Mouse (Mus musculus): ENCODE results near the gene Olfr115. TPM values are rescaled to one million over a fixed set of nuclear protein-coding genes. Genes with fewer than 3 reads are reported as not detected.

Gene Olfr115
- polyA plus RNA-seq (2014; fragmentation: Illumina TruSeq; extraction: RNeasy Lipid Tissue Mini Kit (QIAGEN cat#74804); ENCODE audit: low replicate concordance): not detected

DNA sequence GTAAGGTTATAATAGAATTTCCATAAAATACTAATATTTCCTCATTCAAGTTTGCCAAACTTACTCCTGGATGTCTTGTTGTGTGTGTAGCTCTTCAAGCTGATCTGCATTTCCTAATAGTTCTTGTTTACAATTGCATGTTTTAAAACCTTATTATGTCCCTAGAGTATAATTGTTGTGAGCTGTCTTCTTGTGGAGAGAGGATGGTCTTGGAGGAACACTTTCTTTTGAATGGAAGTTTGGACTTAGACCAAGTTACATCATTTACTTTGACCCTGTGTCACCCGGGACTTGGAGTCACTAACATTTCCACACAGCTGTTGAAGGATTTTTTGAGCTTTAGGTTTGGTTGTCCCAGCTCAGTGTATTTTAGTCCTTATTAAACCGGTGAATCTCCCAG lies at the start of gene Olfr115, which contains the start of gene Olfr116:
Gene Olfr115 (minus strand): TSS at position 101 of the 400 bp plus-strand sequence.
Gene Olfr116 (minus strand): TSS at position 191 of the 400 bp plus-strand sequence.

DNA sequence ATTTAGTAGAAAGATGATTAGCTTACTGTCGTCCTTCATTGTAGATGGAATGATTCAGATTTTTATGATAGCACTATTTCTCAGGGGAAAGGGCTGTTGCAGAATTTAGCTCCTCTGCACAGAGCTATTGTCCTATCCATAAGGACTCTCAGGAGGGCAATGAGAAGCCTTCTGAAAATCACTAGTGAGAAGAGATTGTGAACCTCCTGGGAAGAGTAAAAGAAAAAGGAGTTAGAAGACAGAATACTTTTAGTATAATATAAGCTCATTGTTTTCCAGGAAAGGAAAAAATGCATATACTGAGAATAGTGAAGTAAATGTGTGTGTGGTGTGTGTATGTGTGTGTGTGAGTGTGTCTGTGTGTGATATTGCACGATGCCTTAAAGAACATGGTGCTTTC lies 39.8 kb upstream of the Olfr115 start, which contains the start of gene Olfr118:
Gene Olfr118 (plus strand): TSS at position 301 of the 400 bp plus-strand sequence.

DNA sequence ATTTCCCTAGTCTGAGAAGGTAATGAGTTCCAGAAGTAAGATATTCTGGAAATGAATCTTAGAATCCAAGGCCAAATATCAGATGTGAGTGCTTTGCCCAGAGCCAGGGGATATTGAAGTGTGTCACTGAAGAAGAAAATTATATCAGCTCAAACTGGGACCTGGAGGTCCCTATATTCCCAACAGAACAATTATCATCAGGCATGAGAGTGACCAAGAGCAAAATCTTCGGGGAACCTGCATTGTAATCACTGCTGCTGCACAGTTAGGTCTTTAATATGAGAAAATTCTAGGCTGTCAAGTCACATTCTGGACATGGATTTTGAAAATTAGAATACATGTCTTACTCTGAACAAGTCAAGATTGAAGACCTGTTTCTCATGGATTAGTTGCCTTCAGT lies 36.8 kb upstream of the Olfr115 start, which contains the start of gene Olfr117:
Gene Olfr117 (minus strand): TSS at position 101 of the 400 bp plus-strand sequence.

DNA sequence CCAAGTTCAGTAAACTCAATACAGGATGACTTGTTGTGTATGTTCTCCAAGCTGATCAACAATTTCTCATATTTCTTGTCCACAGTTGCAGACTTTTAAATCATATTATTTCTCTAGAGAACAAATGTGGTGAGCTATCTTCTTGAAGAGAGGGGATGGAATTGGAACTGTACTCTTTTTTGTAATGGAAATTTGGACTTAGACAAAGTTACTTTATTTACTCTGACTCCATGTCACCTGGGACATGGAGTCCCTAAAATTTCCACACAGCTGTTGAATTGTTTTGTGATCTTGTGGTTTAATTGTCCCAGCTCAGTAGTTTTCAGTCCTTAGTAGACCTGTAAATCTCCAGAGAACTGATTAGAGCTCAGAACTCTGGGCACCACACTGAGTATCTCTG lies 34.3 kb downstream of the Olfr115 start, which contains the start of gene Olfr114:
Gene Olfr114 (minus strand): TSS at position 101 of the 400 bp plus-strand sequence.

DNA sequence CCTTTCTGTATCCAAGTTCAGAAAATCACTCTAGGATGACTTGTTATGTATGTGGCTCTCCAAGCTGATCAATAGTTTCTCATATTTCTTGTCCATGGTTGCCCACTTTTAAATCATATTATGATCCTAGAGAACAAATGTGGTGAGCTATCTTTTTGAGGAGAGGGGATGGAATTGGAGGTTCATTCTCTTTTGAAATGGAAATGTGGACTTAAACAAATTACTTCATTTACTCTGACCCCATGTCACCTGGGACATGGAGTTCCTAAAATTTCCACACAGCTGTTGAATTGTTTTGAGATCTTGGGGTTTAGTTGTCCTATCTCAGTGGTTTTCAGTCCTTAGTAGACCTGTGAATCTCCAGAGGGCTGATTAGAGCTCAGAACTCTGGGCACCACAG lies 49.3 kb downstream of the Olfr115 start, which contains the start of gene Olfr113:
Gene Olfr113 (minus strand): TSS at position 101 of the 400 bp plus-strand sequence.

DNA sequence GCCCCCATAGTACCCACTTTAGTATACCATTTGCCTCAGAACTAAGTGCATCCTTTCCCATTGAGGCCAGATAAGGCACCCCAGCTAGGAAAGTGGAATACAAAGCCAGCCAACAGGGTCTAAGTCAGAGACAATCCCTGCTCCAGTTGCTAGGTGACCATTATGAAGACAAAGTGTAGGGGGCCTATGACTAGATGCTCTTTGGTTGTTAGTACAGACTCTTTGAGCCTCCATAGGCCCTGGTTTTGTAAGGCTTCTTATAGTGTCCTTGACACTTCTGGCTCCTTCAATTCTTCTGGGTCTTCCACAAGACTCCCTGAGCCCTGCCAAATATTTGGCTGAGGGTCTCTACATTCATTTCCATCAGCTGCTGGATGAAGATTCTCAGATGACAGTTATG lies 57.6 kb downstream of the Olfr115 start, which contains the start of gene Olfr112:
Gene Olfr112 (minus strand): TSS at position 101 of the 400 bp plus-strand sequence.

Other genes starting within 250 kb of the Olfr115 start
- not detected for gene Olfr105-ps, start 248.1 kb downstream of the Olfr115 start, polyA plus RNA-seq (2014; fragmentation: Illumina TruSeq; extraction: RNeasy Lipid Tissue Mini Kit (QIAGEN cat#74804); ENCODE audit: low replicate concordance)
- gene Olfr106-ps, start 236.7 kb downstream of the Olfr115 start, polyA plus RNA-seq (2014; fragmentation: Illumina TruSeq; extraction: RNeasy Lipid Tissue Mini Kit (QIAGEN cat#74804); ENCODE audit: low replicate concordance): not detected
- gene Olfr107, start 227.9 kb downstream of the Olfr115 start, polyA plus RNA-seq (2014; fragmentation: Illumina TruSeq; extraction: RNeasy Lipid Tissue Mini Kit (QIAGEN cat#74804); ENCODE audit: low replicate concordance): not detected
- gene Olfr108, start 181.6 kb downstream of the Olfr115 start, polyA plus RNA-seq (2014; fragmentation: Illumina TruSeq; extraction: RNeasy Lipid Tissue Mini Kit (QIAGEN cat#74804); ENCODE audit: low replicate concordance): not detected
- gene Olfr109, start 168.2 kb downstream of the Olfr115 start, polyA plus RNA-seq (2014; fragmentation: Illumina TruSeq; extraction: RNeasy Lipid Tissue Mini Kit (QIAGEN cat#74804); ENCODE audit: low replicate concordance): not detected
- 4.4 TPM for gene H2-M2, start 143.6 kb downstream of the Olfr115 start, polyA plus RNA-seq (2014; fragmentation: Illumina TruSeq; extraction: RNeasy Lipid Tissue Mini Kit (QIAGEN cat#74804); ENCODE audit: low replicate concordance)
- gene Olfr110, start 134.6 kb downstream of the Olfr115 start, polyA plus RNA-seq (2014; fragmentation: Illumina TruSeq; extraction: RNeasy Lipid Tissue Mini Kit (QIAGEN cat#74804); ENCODE audit: low replicate concordance): not detected
- 0.45 TPM for gene Olfr111, start 119.1 kb downstream of the Olfr115 start, polyA plus RNA-seq (2014; fragmentation: Illumina TruSeq; extraction: RNeasy Lipid Tissue Mini Kit (QIAGEN cat#74804); ENCODE audit: low replicate concordance)
- not detected for gene Olfr112, start 57.7 kb downstream of the Olfr115 start, polyA plus RNA-seq (2014; fragmentation: Illumina TruSeq; extraction: RNeasy Lipid Tissue Mini Kit (QIAGEN cat#74804); ENCODE audit: low replicate concordance)
- gene Olfr113, start 49.4 kb downstream of the Olfr115 start, polyA plus RNA-seq (2014; fragmentation: Illumina TruSeq; extraction: RNeasy Lipid Tissue Mini Kit (QIAGEN cat#74804); ENCODE audit: low replicate concordance): not detected
- not detected for gene Olfr114, start 34.4 kb downstream of the Olfr115 start, polyA plus RNA-seq (2014; fragmentation: Illumina TruSeq; extraction: RNeasy Lipid Tissue Mini Kit (QIAGEN cat#74804); ENCODE audit: low replicate concordance)
- gene Olfr116, start 90 bp upstream of the Olfr115 start, polyA plus RNA-seq (2014; fragmentation: Illumina TruSeq; extraction: RNeasy Lipid Tissue Mini Kit (QIAGEN cat#74804); ENCODE audit: low replicate concordance): not detected
- not detected for gene Olfr117, start 36.7 kb upstream of the Olfr115 start, polyA plus RNA-seq (2014; fragmentation: Illumina TruSeq; extraction: RNeasy Lipid Tissue Mini Kit (QIAGEN cat#74804); ENCODE audit: low replicate concordance)
- not detected for gene Olfr118, start 39.9 kb upstream of the Olfr115 start, polyA plus RNA-seq (2014; fragmentation: Illumina TruSeq; extraction: RNeasy Lipid Tissue Mini Kit (QIAGEN cat#74804); ENCODE audit: low replicate concordance)
- not detected for gene Olfr119, start 69.5 kb upstream of the Olfr115 start, polyA plus RNA-seq (2014; fragmentation: Illumina TruSeq; extraction: RNeasy Lipid Tissue Mini Kit (QIAGEN cat#74804); ENCODE audit: low replicate concordance)
- gene Olfr120, start 94.7 kb upstream of the Olfr115 start, polyA plus RNA-seq (2014; fragmentation: Illumina TruSeq; extraction: RNeasy Lipid Tissue Mini Kit (QIAGEN cat#74804); ENCODE audit: low replicate concordance): not detected
- gene Olfr121, start 121.7 kb upstream of the Olfr115 start, polyA plus RNA-seq (2014; fragmentation: Illumina TruSeq; extraction: RNeasy Lipid Tissue Mini Kit (QIAGEN cat#74804); ENCODE audit: low replicate concordance): not detected
- not detected for gene Olfr122, start 141.5 kb upstream of the Olfr115 start, polyA plus RNA-seq (2014; fragmentation: Illumina TruSeq; extraction: RNeasy Lipid Tissue Mini Kit (QIAGEN cat#74804); ENCODE audit: low replicate concordance)
- gene Olfr123, start 166.4 kb upstream of the Olfr115 start, polyA plus RNA-seq (2014; fragmentation: Illumina TruSeq; extraction: RNeasy Lipid Tissue Mini Kit (QIAGEN cat#74804); ENCODE audit: low replicate concordance): not detected
- gene Olfr124, start 172.8 kb upstream of the Olfr115 start, polyA plus RNA-seq (2014; fragmentation: Illumina TruSeq; extraction: RNeasy Lipid Tissue Mini Kit (QIAGEN cat#74804); ENCODE audit: low replicate concordance): not detected
- gene Olfr125, start 205.8 kb upstream of the Olfr115 start, polyA plus RNA-seq (2014; fragmentation: Illumina TruSeq; extraction: RNeasy Lipid Tissue Mini Kit (QIAGEN cat#74804); ENCODE audit: low replicate concordance): not detected
- gene Olfr126, start 220.4 kb upstream of the Olfr115 start, polyA plus RNA-seq (2014; fragmentation: Illumina TruSeq; extraction: RNeasy Lipid Tissue Mini Kit (QIAGEN cat#74804); ENCODE audit: low replicate concordance): not detected

Data from small intestine, adult 10 weeks (tissue).